Mouse (Mus musculus) MEL (cell line): ENCODE results near the gene Lap3. TPM values are rescaled to one million over a fixed set of nuclear protein-coding genes. Genes with fewer than 3 reads are reported as not detected.

Experiments
- DNase-seq: peaks from one replicate; pipeline ENCODE4 v3.0.0; 2011; ENCODE audit warnings: low read depth, low spot score
- H3K27ac ChIP-seq: 2 replicates; pipeline ENCODE4 v1.5.1; 2012; ENCODE audit warnings: low read depth, mild to moderate bottlenecking, control low read depth, low read length, moderate library complexity; ENCODE audit not compliant: control insufficient read depth
- H3K27me3 ChIP-seq, 2 experiments: fragments of 150-350 bp in 1 of 2; sonication (generic) in 1 of 2; 2 replicates each; pipeline ENCODE4 v1.6.1; 2012; ENCODE audit warnings: low read length in 2 of 2, mild to moderate bottlenecking in 2 of 2, improper control_type of control experiment in 1 of 2, moderate library complexity in 1 of 2; ENCODE audit not compliant: insufficient read depth in 2 of 2, control insufficient read depth in 1 of 2
- H3K36me3 ChIP-seq, 2 experiments: 2 replicates each; pipeline ENCODE4 v1.6.1; 2012 to 2014; ENCODE audit warnings: low read length in 2 of 2, improper control_type of control experiment in 1 of 2, inconsistent platforms in 1 of 2, mild to moderate bottlenecking in 1 of 2; ENCODE audit not compliant: insufficient read depth in 2 of 2, control insufficient read depth in 1 of 2
- H3K4me1 ChIP-seq, 2 experiments: fragments of 150-350 bp in 1 of 2; sonication (generic) in 1 of 2; 2 replicates each; pipeline ENCODE4 v1.6.1; 2012; ENCODE audit warnings: low read length in 2 of 2, improper control_type of control experiment in 1 of 2, mild to moderate bottlenecking in 1 of 2; ENCODE audit not compliant: insufficient read depth in 2 of 2, control insufficient read depth in 1 of 2
- H3K4me3 ChIP-seq, 2 experiments: fragments of 150-350 bp in 1 of 2; sonication (generic) in 1 of 2; 2 replicates each; pipeline ENCODE4 v1.5.1; 2012; ENCODE audit warnings: low read depth in 2 of 2, low read length in 2 of 2, mild to moderate bottlenecking in 2 of 2, moderate library complexity in 2 of 2, control low read depth in 1 of 2, improper control_type of control experiment in 1 of 2; ENCODE audit not compliant: control insufficient read depth in 1 of 2, insufficient read depth in 1 of 2
- H3K79me2 ChIP-seq: 2 replicates; pipeline ENCODE4 v1.6.1; 2012; ENCODE audit warnings: mild to moderate bottlenecking, low read length, moderate library complexity; ENCODE audit not compliant: control insufficient read depth, poor library complexity, insufficient read depth
- H3K9ac ChIP-seq: 2 replicates; pipeline ENCODE4 v1.6.1; 2012; ENCODE audit warnings: low read depth, mild to moderate bottlenecking, control low read depth, low read length, moderate library complexity; ENCODE audit not compliant: control insufficient read depth, poor library complexity, severe bottlenecking
- H3K9me3 ChIP-seq: fragments of 150-350 bp; sonication (generic); replicated peaks from 2 replicates; pipeline ENCODE4 v1.6.1; 2012; ENCODE audit warnings: mild to moderate bottlenecking, low read length, improper control_type of control experiment, moderate library complexity; ENCODE audit not compliant: insufficient read depth
- BHLHE40 ChIP-seq: IDR thresholded peaks from 2 replicates; pipeline ENCODE4 v1.6.1; 2012; ENCODE audit warnings: low read depth, mild to moderate bottlenecking, inconsistent platforms, low read length, improper control_type of control experiment, borderline replicate concordance
- CHD2 ChIP-seq: IDR thresholded peaks from 2 replicates; pipeline ENCODE4 v1.6.1; 2011; ENCODE audit warnings: low read length, improper control_type of control experiment
- CTCF ChIP-seq, 3 experiments: IDR thresholded peaks in 2 of 3; conservative IDR thresholded peaks in 1 of 3; 2 replicates each; pipeline ENCODE4 v1.5.1; 2011 to 2012; ENCODE audit warnings: low read length in 3 of 3, low read depth in 2 of 3, mild to moderate bottlenecking in 2 of 3, improper control_type of control experiment in 1 of 3, inconsistent platforms in 1 of 3, mixed read lengths in 1 of 3, moderate library complexity in 1 of 3; ENCODE audit not compliant: control insufficient read depth in 1 of 3, insufficient read depth in 1 of 3, poor library complexity in 1 of 3, severe bottlenecking in 1 of 3
- GATA1 ChIP-seq: IDR thresholded peaks from 2 replicates; pipeline ENCODE4 v1.6.1; 2011; ENCODE audit warnings: low read depth, low read length, improper control_type of control experiment
- JUND ChIP-seq: IDR thresholded peaks from 2 replicates; pipeline ENCODE4 v1.6.1; 2011; ENCODE audit warnings: low read depth, mild to moderate bottlenecking, improper control_type of control experiment, low read length
- KAT2A ChIP-seq: conservative IDR thresholded peaks from 2 replicates; pipeline ENCODE4 v1.6.1; 2012; ENCODE audit warnings: low read depth, low read length, improper control_type of control experiment, inconsistent platforms
- MAX ChIP-seq: IDR thresholded peaks from 2 replicates; pipeline ENCODE4 v1.6.1; 2011; ENCODE audit warnings: low read length, improper control_type of control experiment
- MEF2A ChIP-seq: IDR thresholded peaks from 2 replicates; pipeline ENCODE4 v1.6.1; 2014; ENCODE audit warnings: low read depth, mild to moderate bottlenecking, inconsistent platforms, low read length, improper control_type of control experiment; ENCODE audit not compliant: poor library complexity, insufficient replicate concordance, severe bottlenecking; ENCODE audit errors: extremely low read depth
- NRF1 ChIP-seq: IDR thresholded peaks from 2 replicates; pipeline ENCODE4 v1.6.1; 2014; ENCODE audit warnings: low read depth, mild to moderate bottlenecking, inconsistent platforms, low read length, improper control_type of control experiment, moderate library complexity; ENCODE audit not compliant: poor library complexity, insufficient read depth, severe bottlenecking
- POLR2A ChIP-seq, 2 experiments: IDR thresholded peaks; 2 replicates each; pipeline ENCODE4 v1.6.1; 2011 to 2012; ENCODE audit warnings: low read length in 2 of 2, mild to moderate bottlenecking in 2 of 2, control low read depth in 1 of 2, improper control_type of control experiment in 1 of 2, low read depth in 1 of 2, moderate library complexity in 1 of 2; ENCODE audit not compliant: control insufficient read depth in 1 of 2, insufficient read depth in 1 of 2, poor library complexity in 1 of 2
- POLR2AphosphoS5 ChIP-seq: IDR thresholded peaks from 2 replicates; pipeline ENCODE4 v1.6.1; 2012; ENCODE audit warnings: low read depth, borderline replicate concordance, mild to moderate bottlenecking, inconsistent platforms, low read length, moderate library complexity, mixed read lengths
- RAD21 ChIP-seq: IDR thresholded peaks from 2 replicates; pipeline ENCODE4 v1.6.1; 2011; ENCODE audit warnings: mild to moderate bottlenecking, low read depth, low read length, improper control_type of control experiment
- SIN3A ChIP-seq: IDR thresholded peaks from 2 replicates; pipeline ENCODE4 v1.6.1; 2012; ENCODE audit warnings: low read length, improper control_type of control experiment, inconsistent platforms
- SMC3 ChIP-seq: IDR thresholded peaks from 2 replicates; pipeline ENCODE4 v1.6.1; 2011; ENCODE audit warnings: low read depth, low read length, improper control_type of control experiment
- TAL1 ChIP-seq: IDR thresholded peaks from 2 replicates; pipeline ENCODE4 v1.6.1; 2012; ENCODE audit warnings: mild to moderate bottlenecking, inconsistent platforms, low read length, moderate library complexity, mixed read lengths
- ZC3H11A ChIP-seq: IDR thresholded peaks from 2 replicates; pipeline ENCODE4 v1.6.1; 2012; ENCODE audit warnings: low read depth, mild to moderate bottlenecking, inconsistent platforms, low read length, improper control_type of control experiment
- ZMIZ1 ChIP-seq: IDR thresholded peaks from 2 replicates; pipeline ENCODE4 v1.6.1; 2012; ENCODE audit warnings: low read depth, mild to moderate bottlenecking, inconsistent platforms, low read length, improper control_type of control experiment, moderate library complexity
- polyA plus RNA-seq, 2 experiments: library from polyadenylated mRNA; stranded (reverse) in 1 of 2; unstranded in 1 of 2; fragments of >175 nt in 1 of 2; fragments of >200 nt in 1 of 2; gene quantifications; 2 replicates each; pipeline versions ENCODE4 v1.2.1 to v1.2.4; 2012; ENCODE audit warnings: low replicate concordance in 2 of 2, low read depth in 1 of 2; ENCODE audit not compliant: insufficient read length in 2 of 2, insufficient read depth in 1 of 2, missing spikeins in 1 of 2
- total RNA-seq: library from RNA; depleted of rRNA; stranded (reverse); fragments of 300-350 nt; gene quantifications from 2 replicates; pipeline ENCODE4 v1.2.3, GENCODE M21; 2012

Gene Lap3
- total and polyA plus RNA-seq, 3 experiments, result 172 to 213 (median 205) TPM

DNA sequence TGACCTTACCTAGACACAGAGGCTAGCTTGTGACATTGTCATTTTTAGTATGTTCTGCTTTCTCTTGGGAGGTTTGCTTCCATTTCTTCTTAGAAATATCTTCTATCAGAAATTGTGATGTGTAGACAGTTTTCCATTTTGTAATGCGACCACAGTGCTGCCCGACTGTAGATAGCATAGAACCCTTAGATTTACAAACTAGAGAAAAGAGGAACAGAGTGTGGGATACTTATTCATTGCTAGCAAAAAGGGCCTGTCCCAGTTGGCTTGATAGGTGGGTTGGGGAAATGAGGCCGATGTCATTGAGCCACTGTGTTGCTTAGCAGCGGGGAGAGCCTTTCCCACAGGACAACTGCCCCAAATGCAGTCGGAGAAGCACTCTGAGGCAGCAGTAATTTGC lies 4.4 kb downstream of the Lap3 start:
- DNase-seq, result peak; percentile 48
- peaks cover 12 to 22% of the 10 kb centered on the region in 2 experiments for H3K36me3 ChIP-seq
- H3K9ac ChIP-seq, result no peak overlapping the region
- H3K27ac ChIP-seq, result no peak overlapping the region
- H3K27me3 ChIP-seq, result no peaks in the 10 kb centered on the region
- H3K4me3 ChIP-seq, result no peak overlapping the region
- peaks cover 7 to 12% of the 10 kb centered on the region in 2 experiments for H3K4me1 ChIP-seq
- no peaks in the 10 kb centered on the region for H3K9me3 ChIP-seq
- peaks cover 26% of the 10 kb centered on the region for H3K79me2 ChIP-seq
- TF ChIP-seq ZC3H11A, result no peak
- TF ChIP-seq CHD2, result no peak
- no peak for TF ChIP-seq NRF1
- TF ChIP-seq TAL1, result no peak

GRCm38 (mm10) chr5:45510071-45510470 lies 16.9 kb downstream of the Lap3 start:
- Histone ChIP-seq H3K27ac (no peak overlapping the region), H3K9me3 (no peaks in the 10 kb centered on the region)
- TF ChIP-seq MEF2A, result no peak
- TF ChIP-seq ZMIZ1, result no peak
- TF ChIP-seq POLR2AphosphoS5, result no peak
- TF ChIP-seq GATA1, result no peak
- TF ChIP-seq RAD21, result no peak
- no peak for TF ChIP-seq NRF1
- no peak for TF ChIP-seq CTCF (IDR thresholded peaks at IDR 0.05 in 2 of 3, conservative IDR thresholded peaks at IDR 0.05 in 1 of 3; ENCODE audit: control insufficient read depth in 1 of 3, insufficient read depth in 1 of 3, low read depth in 2 of 3, low read length in 3 of 3, poor library complexity in 1 of 3, severe bottlenecking in 1 of 3)
- no peak for TF ChIP-seq POLR2A (IDR thresholded peaks at IDR 0.05; ENCODE audit: control insufficient read depth in 1 of 2, insufficient read depth in 1 of 2, low read depth in 1 of 2, low read length in 2 of 2, poor library complexity in 1 of 2)
- no peak for TF ChIP-seq JUND
- no peak for TF ChIP-seq SIN3A
- no peak for TF ChIP-seq SMC3
- TF ChIP-seq KAT2A, result no peak
- no peak for TF ChIP-seq BHLHE40
- no peak for TF ChIP-seq ZC3H11A
- TF ChIP-seq, all 39 proteins: peak for 0
- Histone ChIP-seq H3K4me3 (no peak overlapping the region), H3K79me2 (no peaks in the 10 kb centered on the region), H3K36me3 (peaks cover 0 to 10% of the 10 kb centered on the region in 2 experiments; a peak in 2 of 4 replicates), H3K4me1 (no peaks in the 10 kb centered on the region), H3K9ac (no peak overlapping the region), H3K27me3 (no peaks in the 10 kb centered on the region)
- DNase-seq, result no peak

DNA sequence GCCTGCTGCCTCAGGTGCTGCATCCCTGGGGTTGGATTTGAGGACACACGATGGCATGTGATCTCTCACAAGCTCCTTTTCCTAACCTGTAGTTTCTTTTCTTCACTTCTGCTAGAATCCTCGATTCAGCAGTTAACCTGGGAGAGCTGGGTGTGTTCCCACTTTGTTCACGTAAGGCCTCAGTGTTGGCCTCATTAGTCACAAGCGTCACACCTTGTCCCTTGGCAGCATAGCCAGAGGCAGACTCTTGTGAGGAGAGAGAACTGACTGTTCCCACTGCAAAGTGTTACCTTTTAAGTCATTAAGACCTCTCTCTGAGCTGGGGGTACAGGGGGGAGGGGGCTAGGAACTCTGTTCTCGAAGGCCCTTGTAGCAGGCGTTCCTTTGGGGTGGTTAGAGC lies 19.7 kb downstream of the Lap3 start:
- TF ChIP-seq POLR2A (IDR thresholded peaks at IDR 0.05; ENCODE audit: control insufficient read depth in 1 of 2, insufficient read depth in 1 of 2, low read depth in 1 of 2, low read length in 2 of 2, poor library complexity in 1 of 2), result 0 out of 4 replicates have a peak, but pooled peaks of 1 of the 2 experiments have one; percentile 26
- no peak for TF ChIP-seq MAX
- TF ChIP-seq, all 39 proteins: peak for 1
- Histone ChIP-seq H3K79me2 (no peaks in the 10 kb centered on the region), H3K27me3 (no peaks in the 10 kb centered on the region), H3K9ac (no peak overlapping the region), H3K4me1 (no peaks in the 10 kb centered on the region), H3K4me3 (no peak overlapping the region), H3K27ac (no peak overlapping the region), H3K9me3 (no peaks in the 10 kb centered on the region), H3K36me3 (peaks cover 0 to 9% of the 10 kb centered on the region in 2 experiments; a peak in 2 of 4 replicates)
- DNase-seq, result no peak
